Mouse (Mus musculus) bone marrow, adult 2 months (tissue): ENCODE measurements around the gene Tuba3b.

Experiments used
- CTCF ChIP-seq: fragments of 200-500 bp; IDR thresholded peaks from 2 replicates; pipeline ENCODE4 v1.5.1; 2011; ENCODE audit warnings: low read length, control low read depth; ENCODE audit not compliant: control insufficient read depth, insufficient read depth
- POLR2A ChIP-seq: fragments of 200-500 bp; IDR thresholded peaks from 2 replicates; pipeline ENCODE4 v1.6.1; 2011; ENCODE audit warnings: low read depth, mild to moderate bottlenecking, control low read depth, low read length, borderline replicate concordance; ENCODE audit not compliant: control insufficient read depth

GRCm38 (mm10) chr6:145669596-145670071 is 54.1 kb downstream of the Tuba3b start:
- no peak for TF ChIP-seq CTCF
- TF ChIP-seq POLR2A = no peak
